Mouse (Mus musculus): ENCODE results near the gene Apc2. TPM values are rescaled to one million over a fixed set of nuclear protein-coding genes. Genes with fewer than 3 reads are reported as not detected.

Gene Apc2
- total RNA-seq, 2 experiments from 2014 or later: 9.9 to 10.4 TPM

DNA sequence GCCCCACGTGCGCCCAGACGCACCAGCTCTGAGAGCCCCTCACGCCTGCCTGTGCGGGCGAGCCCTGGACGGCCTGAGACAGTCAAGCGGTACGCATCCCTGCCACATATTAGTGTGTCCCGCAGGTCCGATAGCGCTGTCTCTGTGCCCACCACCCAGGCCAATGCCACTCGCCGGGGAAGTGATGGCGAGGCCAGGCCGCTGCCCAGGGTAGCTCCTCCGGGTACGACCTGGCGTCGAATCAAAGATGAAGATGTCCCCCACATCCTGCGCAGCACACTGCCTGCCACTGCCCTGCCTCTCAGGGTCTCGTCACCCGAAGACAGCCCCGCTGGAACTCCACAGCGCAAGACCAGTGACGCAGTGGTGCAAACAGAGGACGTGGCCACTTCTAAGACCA lies 19.5 kb downstream of the Apc2 start:
- no peak for DNase-seq (ENCODE audit: low spot score in 2 of 2)

DNA sequence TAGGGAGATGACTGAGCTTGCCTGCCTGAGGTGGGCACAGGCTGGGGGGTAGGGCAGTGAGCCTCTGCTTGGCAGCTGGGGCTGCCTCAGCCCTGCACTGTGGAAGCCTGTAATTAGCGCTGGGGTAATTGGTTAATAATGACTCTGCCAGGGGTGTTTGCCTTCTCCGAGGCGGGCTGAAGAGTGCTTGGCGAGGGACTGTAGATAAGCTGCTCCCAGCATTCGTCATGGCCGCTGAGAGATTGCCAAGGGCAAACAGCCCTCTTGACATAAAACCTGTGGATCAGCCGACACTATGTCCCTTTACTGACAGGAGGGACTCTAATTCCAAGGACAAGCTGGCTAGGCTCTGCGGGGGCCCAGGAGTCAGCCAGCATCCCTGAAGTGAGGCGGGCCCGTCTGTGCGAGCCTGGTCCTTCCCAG lies 20.6 kb downstream of the Apc2 start:
- DNase-seq (ENCODE audit: low spot score in 2 of 2): no peak

DNA sequence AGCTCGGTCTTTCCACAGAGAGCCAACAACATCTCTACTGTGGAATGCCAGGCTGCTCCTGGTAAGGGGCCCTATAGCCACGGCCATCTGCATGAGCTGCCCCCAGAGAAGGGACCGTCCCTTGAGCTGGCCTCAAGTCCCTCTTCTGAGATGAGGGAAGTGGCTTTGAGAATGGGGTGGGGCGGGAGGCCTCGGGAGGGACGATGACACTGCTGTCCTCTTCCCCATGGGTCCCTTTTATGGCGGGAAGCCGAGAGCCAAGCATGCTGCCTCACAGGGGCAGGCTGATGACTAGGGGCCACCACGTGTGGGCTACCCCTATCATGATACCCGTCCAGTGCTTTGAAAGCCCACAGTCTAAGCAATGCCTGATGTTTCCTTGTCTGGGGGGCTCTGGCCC lies 21.2 kb downstream of the Apc2 start:
- DNase-seq (ENCODE audit: low spot score in 2 of 2): no peak

DNA sequence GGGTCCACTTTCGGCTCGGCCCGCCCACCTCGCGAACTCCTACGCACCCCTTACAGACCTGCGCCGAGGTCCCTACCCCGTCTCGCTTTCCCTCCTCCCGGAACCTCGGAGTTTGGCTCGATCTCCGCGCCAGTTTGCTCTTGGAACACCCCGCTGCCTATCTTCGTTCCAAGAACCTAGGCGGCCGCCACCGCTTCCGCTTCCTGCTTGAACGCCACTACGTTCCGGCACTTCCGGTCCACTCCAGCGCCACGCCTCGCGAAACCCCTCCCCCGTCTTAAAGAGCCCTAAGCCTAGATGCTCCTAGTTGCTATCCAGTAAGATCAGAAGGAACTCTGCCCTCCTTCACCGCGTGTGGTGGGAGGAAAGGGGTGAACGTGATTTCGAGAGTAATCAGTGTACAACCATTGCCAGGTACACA lies 24.6 kb downstream of the Apc2 start, which contains the start of gene 2310011J03Rik:
Gene 2310011J03Rik, minus strand, starts transcription at position 198 of the 421 bp plus-strand sequence.
- peak; percentile 65 to 82 for DNase-seq (ENCODE audit: low spot score in 2 of 2)

DNA sequence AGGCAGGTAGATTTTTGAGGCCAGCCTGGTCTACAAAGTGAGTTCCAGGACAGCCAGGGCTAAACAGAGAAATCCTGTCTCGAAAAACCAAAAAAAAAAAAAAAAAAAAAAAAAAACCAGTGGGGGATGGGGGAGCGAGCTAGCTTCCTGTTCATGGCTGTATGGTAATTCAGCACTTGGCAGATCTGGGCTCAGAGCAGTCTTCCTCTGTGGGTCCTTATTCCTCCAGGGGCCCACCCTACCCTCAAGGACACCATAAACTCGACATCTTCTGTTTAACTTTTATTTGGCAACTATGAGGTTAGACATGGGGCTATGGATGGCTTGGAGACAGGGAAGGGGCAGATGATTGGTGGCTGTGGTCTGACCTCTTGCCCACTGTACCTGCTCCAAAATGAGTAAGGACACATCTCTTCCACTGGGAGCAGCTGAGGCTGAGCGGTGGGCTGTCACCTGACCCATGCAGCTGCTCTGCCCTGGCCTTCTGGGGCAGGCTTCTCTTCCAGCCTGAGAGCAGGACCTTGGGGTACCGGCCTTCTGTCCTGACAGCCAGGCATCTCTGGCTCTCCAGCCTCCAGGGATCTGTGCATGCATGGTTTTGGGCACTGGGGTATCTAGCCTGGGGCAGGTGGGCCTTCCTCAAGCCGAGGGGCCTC lies 25.4 kb downstream of the Apc2 start:
- no peak for DNase-seq (ENCODE audit: low spot score in 2 of 2)

DNA sequence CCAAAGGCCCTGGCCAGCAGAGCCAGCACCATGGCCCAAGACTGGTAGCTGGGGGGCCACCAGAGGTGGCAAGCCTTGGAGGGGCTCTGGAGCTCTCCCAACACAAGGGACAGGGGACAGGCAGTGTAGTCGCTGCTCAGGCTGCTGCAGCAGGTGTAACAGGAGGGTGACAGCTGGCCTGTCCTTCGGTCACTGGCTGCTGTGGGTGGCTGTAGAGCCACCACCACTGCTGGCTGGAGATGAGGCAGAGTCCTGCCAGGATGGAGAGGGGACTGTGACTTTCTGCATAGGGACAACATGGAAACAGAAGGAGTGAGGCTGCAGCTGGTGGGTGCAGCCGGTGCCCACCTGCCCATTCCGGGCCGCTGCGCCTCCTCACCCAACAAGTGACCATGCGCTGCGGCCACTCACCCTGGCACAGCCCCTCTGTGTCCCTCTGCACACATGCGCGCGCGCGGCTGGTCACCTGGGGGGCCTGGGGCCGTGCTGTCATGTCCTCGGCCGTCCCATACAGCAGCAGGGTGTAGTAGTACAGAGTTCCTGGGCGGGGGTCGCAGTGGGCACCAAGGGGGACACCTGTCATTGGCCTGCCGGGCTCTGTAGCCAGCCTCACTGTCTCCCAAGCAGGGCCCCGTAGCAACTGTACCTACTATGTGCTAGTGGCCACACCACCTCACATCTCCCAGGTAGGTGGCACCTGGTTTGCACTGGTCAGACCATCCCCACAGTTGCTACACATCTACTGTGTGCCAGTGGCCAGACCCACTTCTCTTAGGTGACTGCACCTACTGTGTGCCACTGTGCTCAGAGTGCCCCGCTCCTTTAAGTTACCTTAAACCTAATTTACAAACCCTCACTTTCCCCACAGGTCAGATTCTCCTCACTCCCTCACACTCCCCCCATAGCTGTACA lies 26.1 kb downstream of the Apc2 start:
- no peak for DNase-seq (ENCODE audit: low spot score in 2 of 2)

DNA sequence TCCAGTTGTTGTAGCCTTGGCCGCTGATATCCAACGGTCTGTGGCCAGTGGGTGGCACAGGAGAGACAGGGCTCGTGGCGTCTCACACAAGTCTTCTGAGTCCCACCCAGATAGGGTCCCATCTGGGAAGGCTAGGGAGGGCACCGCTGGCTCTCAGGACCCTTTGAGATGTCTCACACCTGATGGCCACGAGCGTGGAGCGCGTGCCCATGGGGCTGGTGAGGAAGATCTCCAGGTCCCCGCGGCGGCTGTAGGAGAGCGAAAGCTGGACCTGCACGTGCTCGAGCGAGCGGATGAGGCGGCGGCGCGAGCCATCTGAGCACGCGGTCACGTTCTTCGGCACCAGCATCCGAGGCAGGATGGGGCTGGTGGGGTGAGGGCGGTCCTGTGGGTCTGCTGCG lies 27.0 kb downstream of the Apc2 start:
- DNase-seq (ENCODE audit: low spot score in 2 of 2): no peak

DNA sequence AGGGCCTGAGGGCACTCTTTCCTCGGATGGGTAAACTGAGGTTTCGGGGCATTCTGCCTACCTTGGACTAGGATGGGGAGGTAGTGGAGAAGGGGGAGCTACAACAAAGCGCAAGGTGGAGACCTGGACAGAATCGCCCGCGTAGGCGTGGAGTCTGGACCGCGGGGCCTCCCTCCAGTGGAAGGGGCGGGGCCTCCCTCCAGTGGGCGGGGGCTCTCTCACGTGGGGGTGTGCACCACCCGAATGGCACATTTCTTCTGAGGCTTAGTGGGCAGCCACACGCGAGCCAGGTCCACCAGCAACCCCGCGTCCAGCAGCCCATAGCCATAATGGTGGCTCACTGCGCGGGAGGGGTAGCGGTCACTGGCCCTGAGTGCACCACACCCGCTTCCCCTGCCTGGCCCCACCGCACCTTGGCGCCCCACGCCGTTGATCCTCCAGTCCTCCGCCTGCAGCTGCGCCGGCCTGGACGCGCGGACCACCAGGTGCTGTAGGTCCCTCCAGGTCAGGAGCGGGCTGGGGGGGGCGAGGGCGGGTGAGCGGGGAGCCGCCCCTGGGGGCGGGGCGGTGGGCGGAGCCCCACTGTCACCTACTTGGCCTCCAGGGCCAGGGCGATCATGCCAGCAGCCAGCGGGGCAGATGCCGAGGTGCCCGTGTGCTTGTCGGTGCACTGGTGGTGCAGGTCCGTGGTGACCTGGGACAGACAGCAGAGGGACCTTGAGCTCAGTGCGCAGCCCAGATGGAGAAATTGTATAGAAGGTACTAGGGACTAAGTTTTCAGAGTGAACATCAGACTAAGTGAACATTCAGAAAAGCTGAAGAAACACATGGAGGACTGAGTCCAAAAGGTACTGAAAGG lies 27.7 kb downstream of the Apc2 start:
- DNase-seq (ENCODE audit: low spot score in 2 of 2): peak in 1 of 2 experiments; percentile 49

DNA sequence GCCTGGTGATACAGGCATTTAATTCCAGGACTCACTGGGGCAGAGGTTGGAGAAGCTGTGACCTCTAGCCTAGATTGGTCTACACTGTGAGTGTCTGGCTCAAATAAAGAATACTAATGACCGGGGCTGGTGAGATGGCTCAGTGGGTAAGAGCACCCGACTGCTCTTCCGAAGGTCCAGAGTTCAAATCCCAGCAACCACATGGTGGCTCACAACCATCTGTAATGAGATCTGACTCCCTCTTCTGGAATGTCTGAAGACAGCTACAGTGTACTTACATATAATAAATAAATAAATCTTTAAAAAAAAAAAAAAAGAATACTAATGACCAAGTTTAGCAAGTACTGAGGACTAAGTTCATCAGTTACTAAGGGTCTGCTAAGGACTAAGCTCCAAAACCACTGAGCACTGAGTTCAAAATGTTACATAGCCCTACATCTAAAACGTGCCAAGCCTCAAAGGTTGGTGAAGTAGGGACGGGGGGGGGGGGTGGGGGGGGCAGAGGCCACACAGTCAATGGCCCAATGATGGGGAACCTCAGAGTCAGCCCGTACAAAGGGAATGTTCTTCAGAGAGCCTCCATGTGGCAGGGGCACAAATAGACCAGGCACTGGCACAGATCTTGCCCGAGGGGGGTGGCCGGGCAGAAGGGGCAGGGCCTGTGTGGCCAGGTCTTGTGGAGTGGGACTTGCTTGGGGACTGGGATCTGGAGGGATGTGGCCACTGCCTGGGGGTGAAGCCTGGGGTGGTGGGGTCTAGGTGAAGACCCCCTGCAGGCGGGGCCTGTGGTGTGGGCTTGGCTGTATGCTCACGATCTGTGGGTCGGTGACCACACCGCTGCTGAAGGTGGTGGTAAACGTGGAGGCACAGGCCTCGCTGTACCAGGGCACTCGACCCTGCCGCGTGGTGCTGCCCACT lies 28.6 kb downstream of the Apc2 start:
- DNase-seq (ENCODE audit: low spot score in 2 of 2): no peak

DNA sequence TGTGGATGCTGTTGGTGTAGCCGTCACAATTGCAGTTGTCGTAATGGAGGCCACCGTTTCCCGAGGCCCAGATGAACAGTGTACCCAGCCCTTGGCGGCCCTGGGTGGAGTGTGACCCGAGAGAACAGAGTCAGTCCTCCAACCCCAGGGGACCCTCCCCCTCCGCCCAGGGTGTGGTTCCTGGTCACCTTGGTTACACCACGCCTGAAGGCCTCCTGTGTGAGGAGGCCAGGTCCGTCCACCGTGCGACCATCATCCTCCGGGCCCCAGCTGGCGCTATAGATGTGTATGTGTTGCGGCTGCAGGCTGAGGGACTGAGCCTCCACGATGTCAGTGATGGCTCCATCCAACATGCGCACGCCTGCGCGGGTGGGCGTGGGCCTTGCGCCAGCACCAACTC lies 29.3 kb downstream of the Apc2 start:
- no peak for DNase-seq (ENCODE audit: low spot score in 2 of 2)

DNA sequence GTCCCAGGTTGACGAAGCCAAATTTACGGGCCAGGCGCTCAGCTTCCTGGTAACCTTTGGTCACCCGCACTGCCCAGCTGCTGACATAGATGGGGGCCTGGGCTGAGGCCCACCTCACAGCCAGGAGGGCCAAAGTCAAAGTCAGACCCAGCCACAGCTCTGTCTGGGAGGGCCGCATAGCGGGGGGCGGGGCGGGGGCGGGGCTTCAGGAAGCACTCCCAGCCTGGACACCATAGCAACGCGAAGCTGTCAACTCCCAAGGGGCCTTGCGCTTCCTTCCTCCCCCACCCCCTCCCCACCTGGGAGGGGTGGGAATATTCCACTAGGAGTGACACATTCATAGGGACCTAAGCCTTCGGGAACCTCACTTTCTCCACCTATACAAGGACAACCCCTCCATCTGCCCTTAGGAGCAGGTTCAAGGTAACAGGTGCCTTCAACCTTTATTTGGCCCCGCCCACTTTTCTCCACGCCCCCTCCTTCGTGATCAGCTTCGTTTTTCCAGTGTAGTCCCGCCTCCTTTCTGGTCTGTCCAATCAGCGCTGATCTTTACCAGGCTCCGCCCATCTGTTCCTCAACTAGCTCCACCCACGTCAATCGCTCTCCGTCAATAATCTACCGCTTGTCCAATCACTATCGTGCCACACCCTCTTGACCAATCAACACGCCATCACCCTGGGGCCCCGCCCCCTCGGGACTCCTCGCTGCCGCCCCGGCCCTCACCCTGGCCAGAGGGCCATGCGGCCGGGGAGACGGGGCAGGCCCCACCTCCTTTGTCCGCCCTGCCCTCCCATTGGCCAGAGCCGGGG lies 33.7 kb downstream of the Apc2 start, which contains the start of the genes Pcsk4 and Reep6:
Gene Pcsk4, minus strand, starts transcription at position 226 of the 809 bp plus-strand sequence.
Gene Reep6, plus strand, starts transcription at position 681 of the 809 bp plus-strand sequence.
- DNase-seq (ENCODE audit: low spot score in 2 of 2): peak; percentile 96 to 97

DNA sequence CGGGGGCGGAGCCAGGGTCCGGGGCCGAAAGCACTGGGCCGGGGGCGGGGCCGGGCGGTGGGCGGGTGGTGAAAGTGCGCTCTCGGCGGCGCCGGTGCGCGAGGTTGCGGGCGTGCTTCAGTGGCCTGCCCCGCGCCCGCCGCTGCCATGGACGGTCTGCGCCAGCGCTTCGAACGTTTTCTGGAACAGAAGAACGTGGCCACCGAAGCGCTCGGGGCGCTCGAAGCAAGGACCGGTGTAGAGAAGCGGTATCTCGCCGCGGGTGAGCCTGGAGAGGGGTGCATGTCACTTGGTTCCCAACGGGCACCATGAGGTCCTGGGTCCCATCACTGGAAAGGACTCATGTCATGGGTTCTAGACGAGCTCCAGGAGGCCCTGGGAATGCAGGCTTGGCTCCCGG lies 34.3 kb downstream of the Apc2 start:
- no peak for DNase-seq (ENCODE audit: low spot score in 2 of 2)

DNA sequence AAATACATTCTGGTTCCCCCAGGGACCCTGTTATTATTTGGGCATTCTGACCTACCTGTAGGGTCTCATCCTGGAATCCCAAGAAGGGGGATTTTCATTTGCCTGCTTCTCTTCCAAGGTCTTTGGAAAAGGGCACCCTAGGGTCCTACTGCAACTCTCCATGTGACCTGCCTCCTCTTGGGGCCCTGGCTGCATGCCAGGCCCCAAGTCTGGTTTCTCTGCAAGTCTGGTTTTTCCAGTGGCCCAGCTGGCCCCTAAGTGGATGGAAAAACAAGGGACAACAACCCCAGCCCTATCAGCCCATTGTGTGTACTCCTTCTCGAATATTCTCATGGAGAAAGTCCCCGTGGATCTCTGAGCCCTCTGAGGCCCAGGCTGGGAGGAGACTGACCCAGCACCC lies 35.1 kb downstream of the Apc2 start:
- no peak for DNase-seq (ENCODE audit: low spot score in 2 of 2)

DNA sequence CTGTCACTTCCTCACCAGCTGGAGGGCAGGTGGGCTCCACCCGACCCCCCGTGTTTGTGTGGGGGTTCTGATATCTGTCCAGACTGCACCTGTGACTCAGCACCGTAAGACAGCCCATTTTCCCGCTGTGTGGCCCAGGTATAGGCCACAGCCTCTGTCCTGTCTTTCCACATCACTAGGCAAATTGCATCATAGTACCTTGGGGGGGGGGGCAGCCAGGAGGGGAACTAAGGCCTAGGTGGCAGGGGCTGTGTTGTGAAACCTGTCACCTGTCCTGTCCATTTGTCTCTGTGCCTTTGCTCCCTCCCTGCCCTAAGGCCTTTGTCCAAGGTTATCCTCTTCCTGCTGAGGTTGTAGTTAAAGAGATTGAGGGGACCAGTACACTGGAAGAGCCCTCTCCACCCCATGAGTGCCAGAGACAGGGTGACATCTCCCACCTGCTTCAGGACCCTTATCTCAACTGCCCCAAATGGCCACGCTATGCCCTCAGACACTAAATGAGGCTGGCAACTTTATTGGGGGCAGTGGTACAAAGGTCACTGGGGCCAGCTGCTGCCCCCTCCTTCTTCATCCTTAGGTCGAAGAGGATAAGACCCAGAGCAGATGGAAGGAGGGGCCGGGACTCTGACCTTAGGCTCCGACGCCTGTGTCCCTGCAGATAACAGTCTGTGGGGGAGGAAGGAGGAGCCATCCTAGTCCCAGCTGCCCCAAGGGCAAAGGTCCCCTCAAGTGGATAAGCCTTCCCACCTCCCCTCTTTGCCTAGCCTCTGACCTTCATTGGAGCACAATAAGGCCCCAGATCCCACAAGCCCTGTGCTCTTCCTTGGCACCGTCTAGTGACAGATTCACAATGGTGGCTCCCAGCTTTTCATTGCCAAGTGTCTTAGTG lies 36.1 kb downstream of the Apc2 start:
- no peak for DNase-seq (ENCODE audit: low spot score in 2 of 2)

DNA sequence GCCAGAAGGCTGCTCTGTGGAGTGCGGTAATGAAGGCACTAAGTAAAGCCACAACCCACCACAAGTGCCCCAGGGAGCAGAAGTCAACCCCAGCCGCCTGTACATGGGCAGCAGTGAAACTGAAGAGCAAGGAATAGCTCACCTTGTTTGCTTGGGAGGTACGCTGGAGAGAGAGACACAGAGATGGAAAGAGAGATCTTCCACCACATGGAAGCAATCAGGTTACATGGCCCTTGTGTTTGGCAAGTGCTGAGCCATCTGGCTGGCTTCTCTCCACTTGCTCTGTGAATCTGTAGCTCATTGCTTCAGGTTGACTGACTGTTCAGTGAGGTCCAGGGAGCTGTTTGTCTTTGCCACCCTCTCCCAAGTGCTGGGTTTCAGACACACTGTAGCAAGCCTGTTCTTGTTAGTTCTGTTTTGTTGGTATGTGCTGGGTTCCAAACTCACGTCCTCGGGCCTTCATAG lies 36.8 kb downstream of the Apc2 start:
- DNase-seq (ENCODE audit: low spot score in 2 of 2): no peak

DNA sequence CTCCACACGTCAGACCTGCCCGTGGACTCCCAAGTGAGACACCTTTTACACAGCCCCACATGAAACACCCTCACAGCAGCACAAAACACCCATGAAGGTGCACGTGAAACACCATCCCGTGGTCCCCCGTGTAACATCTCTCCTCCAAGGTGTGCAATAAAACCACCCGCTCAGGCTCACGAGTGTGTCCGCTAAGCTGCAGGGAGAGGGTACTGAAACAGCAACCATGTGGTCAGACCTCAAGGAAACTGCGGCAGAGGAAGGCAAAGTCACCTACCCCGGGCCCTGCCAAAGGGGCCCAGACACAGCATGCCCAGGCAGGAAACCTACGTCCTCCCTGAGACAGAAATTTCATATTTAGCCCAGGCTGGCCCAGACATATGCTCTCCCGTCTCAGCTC lies 40.5 kb downstream of the Apc2 start:
- no peak for DNase-seq (ENCODE audit: low spot score in 2 of 2)

DNA sequence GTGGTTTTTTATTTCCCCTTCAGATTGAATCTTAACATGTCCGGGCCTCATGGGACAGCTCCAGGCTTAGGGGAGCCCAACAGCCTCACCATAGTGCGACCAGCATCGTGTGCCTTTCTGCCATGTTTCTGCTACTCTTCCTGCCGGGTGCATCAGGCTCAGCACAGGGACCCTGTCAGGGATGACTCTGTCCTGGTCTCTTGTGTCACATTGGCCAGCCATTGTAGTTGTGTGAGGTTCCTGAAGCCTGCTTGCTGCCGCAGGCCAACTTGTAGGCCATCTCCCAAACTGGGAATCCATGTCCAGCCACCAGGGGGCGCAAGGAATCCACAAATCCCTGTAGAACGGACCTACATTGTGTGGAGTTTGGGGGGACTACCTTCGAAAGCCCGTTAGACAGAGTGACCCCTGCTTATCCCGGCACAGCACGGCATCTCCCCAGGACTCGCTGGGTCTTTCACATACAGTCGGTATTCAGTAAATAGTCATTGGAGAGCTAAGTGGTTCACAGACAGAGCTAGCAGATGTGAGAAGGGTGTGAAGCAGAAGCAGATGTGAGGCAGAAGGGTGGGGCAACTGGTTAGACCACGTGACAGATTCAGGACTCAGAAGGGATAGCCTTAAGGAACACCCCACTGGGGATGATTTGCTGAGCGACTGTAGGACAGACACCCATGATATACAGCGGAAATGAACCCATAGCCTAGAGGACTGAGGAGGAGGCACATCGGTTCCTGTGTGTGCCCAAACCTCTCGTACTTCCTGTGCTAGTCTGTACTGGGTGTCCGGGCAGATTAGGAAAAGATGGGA lies 44.4 kb downstream of the Apc2 start:
- peak; percentile 64 to 82 for DNase-seq (ENCODE audit: low spot score in 2 of 2)
